Mouse (Mus musculus) liver, embryonic 14.5 days (tissue): ENCODE data around the gene Qsox2.

Experiments used
- CTCF ChIP-seq: IDR thresholded peaks from 2 replicates; pipeline ENCODE4 v1.5.1; 2016; ENCODE audit warnings: antibody characterized with exemption, low read depth, control low read depth
- EP300 ChIP-seq: IDR thresholded peaks from 2 replicates; pipeline ENCODE4 v1.6.1; 2016; ENCODE audit warnings: antibody characterized with exemption, low read depth

DNA sequence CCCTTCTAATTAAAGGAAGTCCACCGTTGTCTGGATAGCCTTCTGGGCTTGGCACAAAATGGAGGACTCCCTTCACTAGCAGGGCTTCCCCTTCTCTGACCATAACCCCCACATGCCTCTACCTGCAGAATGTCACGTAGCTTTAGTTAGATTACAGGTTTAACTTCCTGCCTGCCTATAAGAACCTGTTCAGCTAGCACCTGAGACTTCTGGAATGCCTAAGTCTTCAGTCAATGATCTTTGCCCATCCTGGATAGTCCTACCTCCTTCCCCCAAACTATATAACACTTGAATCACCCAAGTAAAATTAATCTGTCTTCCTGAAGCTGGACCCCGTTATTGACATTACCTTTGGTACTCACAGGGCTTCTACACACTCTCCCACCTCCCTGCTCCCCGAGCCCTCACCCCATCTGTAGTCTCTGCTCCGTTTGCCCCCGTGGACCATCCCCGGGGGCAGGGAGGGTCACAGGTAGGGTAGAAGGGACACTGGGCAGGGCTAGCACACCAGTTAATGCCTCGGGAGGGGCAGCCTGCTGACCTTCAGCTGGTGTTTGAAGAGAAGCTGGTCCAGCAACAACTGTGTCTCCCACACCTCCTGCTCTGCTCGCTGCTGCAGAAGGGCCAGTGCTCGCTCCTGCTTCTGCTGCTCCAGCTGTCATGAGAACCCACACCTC, 28.9 kb upstream of the Qsox2 start:
- no peak for TF ChIP-seq CTCF
- no peak for TF ChIP-seq EP300
